Mouse (Mus musculus) spleen, adult 2 months (tissue): Measurements from ENCODE around the gene Zfp367.

Experiments used
- CTCF ChIP-seq: fragments of 200-500 bp; IDR thresholded peaks from 2 replicates; pipeline ENCODE4 v1.5.1; 2011; ENCODE audit warnings: mild to moderate bottlenecking, inconsistent platforms; ENCODE audit not compliant: insufficient read depth, insufficient read length, insufficient replicate concordance; ENCODE audit errors: extremely low read depth
- POLR2A ChIP-seq: fragments of 200-500 bp; IDR thresholded peaks from 2 replicates; pipeline ENCODE4 v1.6.1; 2011; ENCODE audit warnings: low read depth, low read length, inconsistent platforms

GRCm38 (mm10) chr13:64093341-64093740 is 59.7 kb downstream of the Zfp367 start:
- TF ChIP-seq CTCF (0 out of 2 replicates have a peak, but pooled peaks have one; percentile 5), POLR2A (no peak)
